Mouse (Mus musculus) heart, postnatal 0 days (tissue): ENCODE results near the gene Olfr1427. TPM values are rescaled to one million over a fixed set of nuclear protein-coding genes. Genes with fewer than 3 reads are reported as not detected.
A peak's percentile ranks its signal among the peaks of the same experiment; 100 is the strongest.

Experiments used
- ATAC-seq: fragments of 200-750 bp; cut with Nextera tagmentation; 2 replicates; pipeline ENCODE4 v1.8.0; 2017; ENCODE audit warnings: low read depth, moderate number of reproducible peaks, moderate library complexity; ENCODE audit not compliant: insufficient read depth
- DNase-seq: peaks from one replicate; pipeline ENCODE4 v3.0.0-alpha.2; 2016; ENCODE audit warnings: low spot score
- H3K27ac ChIP-seq: fragments of 300-500 bp; sonication (generic); 2 replicates; pipeline ENCODE4 v1.5.1; 2014; ENCODE audit warnings: low read depth, mild to moderate bottlenecking
- H3K27me3 ChIP-seq: fragments of 300-500 bp; sonication (generic); 2 replicates; pipeline ENCODE4 v1.6.1; 2014; ENCODE audit warnings: low read length, mixed read lengths; ENCODE audit not compliant: control insufficient read depth, insufficient read depth
- H3K36me3 ChIP-seq: fragments of 300-500 bp; sonication (generic); replicated peaks from 2 replicates; pipeline ENCODE4 v1.6.1; 2014; ENCODE audit warnings: low read length, mixed read lengths; ENCODE audit not compliant: control insufficient read depth, insufficient read depth
- H3K4me1 ChIP-seq: fragments of 300-500 bp; sonication (generic); 2 replicates; pipeline ENCODE4 v1.6.1; 2014; ENCODE audit warnings: antibody characterized with exemption; ENCODE audit not compliant: control insufficient read depth, insufficient read depth
- H3K4me2 ChIP-seq: fragments of 300-500 bp; sonication (generic); 2 replicates; pipeline ENCODE4 v1.6.1; 2014; ENCODE audit warnings: low read depth, mild to moderate bottlenecking, low read length, moderate library complexity
- H3K4me3 ChIP-seq: fragments of 300-500 bp; sonication (generic); 2 replicates; pipeline ENCODE4 v1.5.1; 2014; ENCODE audit warnings: low read depth, low read length
- H3K9ac ChIP-seq: fragments of 300-500 bp; sonication (generic); replicated peaks from 2 replicates; pipeline ENCODE4 v1.6.1; 2014; ENCODE audit warnings: low read depth, low read length, mixed read lengths
- H3K9me3 ChIP-seq: fragments of 300-500 bp; sonication (generic); replicated peaks from 2 replicates; pipeline ENCODE4 v1.6.1; 2016; ENCODE audit warnings: low read length; ENCODE audit not compliant: control insufficient read depth
- CTCF ChIP-seq: IDR thresholded peaks from 2 replicates; pipeline ENCODE4 v1.5.1; 2016; ENCODE audit warnings: antibody characterized with exemption, control low read depth, low read depth
- EP300 ChIP-seq: IDR thresholded peaks from 2 replicates; pipeline ENCODE4 v1.6.1; 2016; ENCODE audit warnings: antibody characterized with exemption, low read depth
- WGBS: fragments of 180-500 bp; shearing (Covaris S2); extraction: QIAGEN DNeasy Blood & Tissue Kit; methylation state at CpG from one replicate; pipeline ENCODE4 v1.1.7; 2014; 5-methylcytosine and 5-hydroxymethylcytosine counted together
- polyA plus RNA-seq: library from polyadenylated mRNA; unstranded; fragments of >200 nt; fragmentation: Nextera tagmentation; extraction: Ambion mirVana; gene quantifications from 2 replicates; pipeline ENCODE4 v1.2.1, GENCODE M21; 2015
- total RNA-seq: library from RNA; depleted of rRNA; stranded (reverse); fragments of >200 nt; gene quantifications from 2 replicates; pipeline ENCODE4 v1.2.3, GENCODE M21; 2014; ENCODE audit warnings: low replicate concordance; rRNA removed

Gene Olfr1427
- not detected in 2 replicates for total RNA-seq
- not detected in 2 replicates for polyA plus RNA-seq

DNA sequence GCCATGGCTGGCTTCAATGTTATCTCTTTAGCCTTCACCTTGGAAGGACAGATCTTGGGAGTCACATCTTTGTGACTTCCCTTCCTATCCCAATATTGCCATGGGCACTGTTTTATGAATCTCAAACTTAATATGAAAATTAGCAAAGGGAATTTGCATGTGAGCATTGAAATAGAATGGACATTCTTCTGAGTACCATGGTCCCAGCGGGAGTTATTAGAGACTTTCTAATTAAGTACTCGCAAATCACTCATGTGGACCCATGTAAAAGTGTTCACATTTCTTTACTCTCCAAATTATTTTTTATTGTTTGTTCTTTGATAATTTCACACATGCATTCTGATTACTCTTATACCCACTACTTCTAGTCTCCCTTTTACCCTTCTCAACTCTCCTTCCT lies at the start of gene Olfr1427:
Olfr1427 (minus strand) TSS at position 101 of the 400 bp plus-strand sequence.
- TF ChIP-seq EP300 (no peak), CTCF (no peak)
- WGBS: 88% methylated on average over 2 of the region's 2 CpGs
- no peaks in the 10 kb centered on the region for H3K4me1 ChIP-seq

DNA sequence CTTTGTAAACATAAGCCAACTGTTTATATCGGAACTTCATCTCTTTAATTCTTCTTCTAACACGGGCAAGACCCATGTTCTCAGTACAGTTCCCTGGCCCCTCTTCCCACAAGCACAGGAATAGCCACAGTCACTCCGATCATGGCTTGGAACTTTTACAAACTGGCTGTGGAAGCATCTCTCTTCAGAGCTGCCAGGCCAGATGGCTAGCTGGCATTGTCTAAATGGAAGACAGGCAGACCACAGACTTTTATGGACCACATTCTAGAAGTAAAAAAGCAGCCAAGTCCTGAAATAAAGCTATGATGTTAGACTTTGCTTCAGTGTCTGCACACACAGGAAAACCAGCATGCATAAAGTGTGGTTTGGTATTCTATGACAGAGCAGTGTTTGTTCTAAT lies 42.3 kb upstream of the Olfr1427 start:
- H3K36me3 ChIP-seq: no peaks in the 10 kb centered on the region
- TF ChIP-seq EP300 (no peak), CTCF (no peak)
- peaks cover 5% of the 10 kb centered on the region; the same call in 1 of the 2 replicates for H3K9me3 ChIP-seq
- 74% methylated on average over 3 of the region's 3 CpGs for WGBS
- no peaks in the 10 kb centered on the region for H3K4me1 ChIP-seq
- H3K9ac ChIP-seq: no peak overlapping the region
- no peak overlapping the region for H3K27ac ChIP-seq
- no peaks in the 10 kb centered on the region for H3K27me3 ChIP-seq
- no peak for DNase-seq
- ATAC-seq: no peak
- no peak overlapping the region for H3K4me2 ChIP-seq
- no peak overlapping the region for H3K4me3 ChIP-seq

More for the DNA sequence above, at the start of gene Olfr1427:
- Histone ChIP-seq H3K27me3 (no peaks in the 10 kb centered on the region), H3K4me2 (no peak within 1 kb of the TSS), H3K9me3 (no peaks in the 10 kb centered on the region), H3K4me3 (no peak within 1 kb of the TSS), H3K36me3 (no peaks in the 10 kb centered on the region), H3K9ac (no peak within 1 kb of the TSS), H3K27ac (no peak within 1 kb of the TSS)
- ATAC-seq (no peak), DNase-seq (no peak)

DNA sequence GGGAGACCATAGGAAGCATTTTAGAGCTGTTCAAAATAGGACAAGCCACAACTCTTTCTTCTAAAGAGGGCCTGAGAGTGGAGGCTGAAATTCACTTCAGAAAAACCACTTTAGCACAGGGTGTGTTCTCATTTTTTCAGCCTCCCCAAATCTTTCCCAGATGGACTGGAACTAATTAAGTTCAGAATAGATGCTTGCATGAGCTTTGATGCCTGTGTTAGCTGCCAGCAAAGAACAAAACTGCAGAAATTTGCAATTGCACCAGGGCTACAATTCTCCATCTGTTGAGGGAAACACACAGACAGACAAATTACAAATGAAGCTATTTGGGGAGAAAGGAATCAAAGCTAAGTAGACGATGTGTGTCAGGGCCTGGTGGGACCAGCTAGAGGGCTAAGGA lies 40.2 kb upstream of the Olfr1427 start:
- Histone ChIP-seq H3K9ac (no peak overlapping the region), H3K4me3 (no peak overlapping the region), H3K4me1 (no peaks in the 10 kb centered on the region), H3K9me3 (peaks cover 5% of the 10 kb centered on the region; the same call in 1 of the 2 replicates), H3K36me3 (no peaks in the 10 kb centered on the region), H3K27ac (no peak overlapping the region), H3K4me2 (no peak overlapping the region), H3K27me3 (no peaks in the 10 kb centered on the region)
- TF ChIP-seq CTCF (no peak), EP300 (no peak)
- DNase-seq (no peak), ATAC-seq (no peak)
- 85% methylated on average over 1 of the region's 1 CpGs for WGBS

DNA sequence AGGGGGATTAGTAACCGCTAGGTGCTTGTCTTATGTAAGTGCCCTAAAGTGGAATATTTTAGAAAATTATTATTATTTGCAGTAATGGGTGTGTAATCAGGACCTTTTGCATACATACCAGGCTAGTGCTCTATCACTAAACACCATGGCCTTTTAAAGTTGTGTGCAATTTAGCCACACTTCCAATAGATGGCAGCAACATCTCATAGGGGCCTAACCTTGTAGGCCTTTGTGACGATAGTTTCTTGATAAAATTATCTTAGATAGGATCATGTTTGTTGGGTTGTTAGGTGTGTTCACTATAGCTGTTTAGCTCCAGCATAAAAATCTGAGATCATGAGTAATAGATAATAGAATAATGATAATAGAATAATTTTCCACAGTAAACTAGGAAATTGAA lies 31.2 kb upstream of the Olfr1427 start:
- Histone ChIP-seq H3K4me3 (no peak overlapping the region), H3K9me3 (no peaks in the 10 kb centered on the region), H3K27ac (no peak overlapping the region), H3K36me3 (no peaks in the 10 kb centered on the region), H3K9ac (no peak overlapping the region), H3K4me2 (no peak overlapping the region), H3K27me3 (no peaks in the 10 kb centered on the region), H3K4me1 (no peaks in the 10 kb centered on the region)
- no peak for DNase-seq
- 0 out of 2 replicates have a peak, but pooled peaks have one; percentile 8 for ATAC-seq
- 21% methylated on average over 2 of the region's 2 CpGs for WGBS
- TF ChIP-seq EP300: no peak
- TF ChIP-seq CTCF: peak; percentile 45

DNA sequence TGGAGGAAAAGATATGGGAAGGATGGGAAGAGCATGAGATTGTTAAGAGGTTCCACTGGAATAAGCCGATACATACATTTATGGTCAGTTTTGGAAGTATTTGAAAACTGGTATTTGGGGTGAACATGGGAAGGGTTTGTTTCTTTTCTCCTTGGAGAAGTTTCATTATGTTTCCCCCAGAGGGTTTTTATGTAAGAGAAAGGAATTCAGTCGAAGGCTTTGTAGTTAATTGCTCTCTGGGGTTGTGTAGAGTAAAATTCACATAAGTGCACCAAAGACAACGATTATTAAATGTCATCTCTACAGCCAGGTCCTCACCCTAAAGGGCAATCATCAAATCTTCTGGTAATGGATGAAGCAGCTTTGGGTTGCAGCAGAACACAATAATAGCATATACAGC lies 20.0 kb upstream of the Olfr1427 start, which contains the start of gene Olfr76:
Olfr76 (minus strand) TSS at position 101 of the 400 bp plus-strand sequence.
- Histone ChIP-seq H3K27ac (no peak within 1 kb of the TSS), H3K9ac (no peak within 1 kb of the TSS), H3K4me3 (no peak within 1 kb of the TSS), H3K9me3 (no peaks in the 10 kb centered on the region), H3K36me3 (no peaks in the 10 kb centered on the region), H3K4me1 (no peaks in the 10 kb centered on the region), H3K4me2 (no peak within 1 kb of the TSS), H3K27me3 (no peaks in the 10 kb centered on the region)
- no peak for TF ChIP-seq EP300
- 65% methylated on average over 3 of the region's 3 CpGs for WGBS
- ATAC-seq (no peak), DNase-seq (no peak)

DNA sequence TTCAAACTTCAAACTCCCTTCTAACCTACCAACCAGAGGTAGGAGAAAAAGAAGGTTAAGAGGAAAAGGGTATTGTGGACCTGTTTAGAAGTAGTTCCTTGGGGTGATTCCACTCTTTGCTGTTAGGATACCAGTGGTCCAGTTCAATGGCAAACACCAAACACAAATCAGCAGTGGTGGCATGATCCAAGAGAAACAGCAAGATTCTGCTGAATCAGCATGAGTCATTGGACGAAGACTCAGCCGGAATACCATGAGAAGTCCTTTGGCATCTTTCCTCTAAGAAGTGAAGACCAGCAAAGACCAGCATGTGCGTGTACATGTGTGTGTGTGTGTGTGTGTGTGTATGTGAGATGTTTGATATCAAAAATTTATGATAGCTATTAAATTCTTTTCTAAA lies 13.3 kb upstream of the Olfr1427 start:
- Histone ChIP-seq H3K27me3 (no peaks in the 10 kb centered on the region), H3K9ac (no peak overlapping the region), H3K4me1 (no peaks in the 10 kb centered on the region), H3K4me2 (no peak overlapping the region), H3K27ac (no peak overlapping the region), H3K9me3 (no peaks in the 10 kb centered on the region), H3K36me3 (no peaks in the 10 kb centered on the region), H3K4me3 (no peak overlapping the region)
- 78% methylated on average over 3 of the region's 3 CpGs for WGBS
- TF ChIP-seq EP300 (no peak), CTCF (no peak)
- ATAC-seq (no peak), DNase-seq (no peak)
